Mouse (Mus musculus) kidney, embryonic 14.5 days (tissue): Measurements from ENCODE around the gene Smc2. TPM values are rescaled to one million over a fixed set of nuclear protein-coding genes. Genes with fewer than 3 reads are reported as not detected.
"Not testable (repeated sequence)": the region's sequence is repeated elsewhere in the genome, so short reads cannot be mapped to it uniquely, and the experiment has no call there.

Source experiments
- ATAC-seq: fragments of 200-750 bp; cut with Nextera tagmentation; 2 replicates; pipeline ENCODE4 v1.8.0; 2017; ENCODE audit warnings: moderate number of reproducible peaks, mild to moderate bottlenecking, moderate TSS enrichment, moderate library complexity; ENCODE audit not compliant: low FRiP score, low TSS enrichment
- H3K27ac ChIP-seq: fragments of 300-500 bp; sonication (generic); 2 replicates; pipeline ENCODE4 v1.5.1; 2014; ENCODE audit warnings: low read depth, mild to moderate bottlenecking, low read length, moderate library complexity, mixed read lengths
- H3K27me3 ChIP-seq: fragments of 300-500 bp; sonication (generic); 2 replicates; pipeline ENCODE4 v1.6.1; 2014; ENCODE audit warnings: mild to moderate bottlenecking, low read length; ENCODE audit not compliant: control insufficient read depth, insufficient read depth
- H3K36me3 ChIP-seq: fragments of 300-500 bp; sonication (generic); 2 replicates; pipeline ENCODE4 v1.6.1; 2014; ENCODE audit warnings: low read length, mixed read lengths; ENCODE audit not compliant: control insufficient read depth, insufficient read depth
- H3K4me1 ChIP-seq: fragments of 300-500 bp; sonication (generic); 2 replicates; pipeline ENCODE4 v1.6.1; 2014; ENCODE audit warnings: low read length, mixed read lengths; ENCODE audit not compliant: control insufficient read depth, insufficient read depth
- H3K4me2 ChIP-seq: fragments of 300-500 bp; sonication (generic); replicated peaks from 2 replicates; pipeline ENCODE4 v1.6.1; 2014; ENCODE audit warnings: low read depth, mild to moderate bottlenecking, low read length
- H3K4me3 ChIP-seq: fragments of 300-500 bp; sonication (generic); 2 replicates; pipeline ENCODE4 v1.5.1; 2014; ENCODE audit warnings: mild to moderate bottlenecking, low read length
- H3K9ac ChIP-seq: fragments of 300-500 bp; sonication (generic); 2 replicates; pipeline ENCODE4 v1.6.1; 2014; ENCODE audit warnings: low read depth, mild to moderate bottlenecking, low read length, moderate library complexity
- H3K9me3 ChIP-seq: fragments of 300-500 bp; sonication (generic); 2 replicates; pipeline ENCODE4 v1.6.1; 2016; ENCODE audit warnings: low read length; ENCODE audit not compliant: control insufficient read depth
- WGBS: fragments of 180-500 bp; shearing (Covaris S2); extraction: QIAGEN DNeasy Blood & Tissue Kit; methylation state at CpG from one replicate; pipeline ENCODE4 v1.1.7; 2014; 5-methylcytosine and 5-hydroxymethylcytosine counted together
- polyA plus RNA-seq: library from polyadenylated mRNA; unstranded; fragments of >200 nt; fragmentation: Nextera tagmentation; extraction: Ambion mirVana; gene quantifications from 2 replicates; pipeline ENCODE4 v1.2.1, GENCODE M21; 2014

Smc2 gene
- polyA plus RNA-seq, 1 experiment from 2014 or later: 236 TPM

GRCm38 (mm10) chr4:52473431-52473830 lies 34.4 kb downstream of the Smc2 start:
- WGBS: 61% methylated on average over 3 of the region's 3 CpGs
- no peaks in the 10 kb centered on the region for H3K4me1 ChIP-seq
- no peaks in the 10 kb centered on the region for H3K9me3 ChIP-seq
- peaks cover 65% of the 10 kb centered on the region for H3K36me3 ChIP-seq
- no peak overlapping the region for H3K27ac ChIP-seq
- no peak overlapping the region for H3K4me3 ChIP-seq
- no peak for ATAC-seq
- H3K27me3 ChIP-seq: no peaks in the 10 kb centered on the region
- no peak overlapping the region for H3K9ac ChIP-seq
- H3K4me2 ChIP-seq: no peak overlapping the region

DNA sequence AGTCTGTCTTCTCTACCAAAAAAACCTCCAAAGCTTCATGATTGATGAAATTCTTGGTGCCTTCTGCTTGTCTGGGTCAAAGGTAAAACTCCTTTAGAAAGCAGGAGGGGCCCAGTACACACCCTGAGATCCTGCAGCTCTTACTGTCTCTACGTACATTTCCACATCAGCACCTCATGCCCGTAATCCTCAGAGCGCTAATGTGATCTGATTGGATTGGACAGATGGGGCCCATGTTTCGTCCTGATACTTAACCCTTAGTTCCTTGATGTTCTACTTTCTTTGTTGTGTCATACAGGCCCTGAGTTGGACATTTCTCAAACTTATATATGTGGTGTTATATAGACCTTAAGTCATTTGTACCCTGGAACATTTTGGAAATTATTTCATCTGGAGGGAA lies 48.4 kb downstream of the Smc2 start:
- H3K27ac ChIP-seq: no peak overlapping the region
- no peak overlapping the region for H3K4me2 ChIP-seq
- 94% methylated on average over 4 of the region's 4 CpGs for WGBS
- no peak overlapping the region for H3K9ac ChIP-seq
- H3K27me3 ChIP-seq: no peaks in the 10 kb centered on the region
- H3K36me3 ChIP-seq: peaks cover 32% of the 10 kb centered on the region; the same call in 1 of the 2 replicates
- no peaks in the 10 kb centered on the region for H3K4me1 ChIP-seq
- H3K9me3 ChIP-seq: no peaks in the 10 kb centered on the region
- no peak for ATAC-seq
- no peak overlapping the region for H3K4me3 ChIP-seq

GRCm38 (mm10) chr4:52497144-52497543 lies 58.1 kb downstream of the Smc2 start, which contains the start of gene Vma21-ps:
Gene Vma21-ps, minus strand, starts transcription at chr4:52497244.
- not testable (repeated sequence) for H3K27me3 ChIP-seq, H3K4me3 ChIP-seq, H3K4me1 ChIP-seq, H3K9ac ChIP-seq, H3K9me3 ChIP-seq, H3K4me2 ChIP-seq, H3K27ac ChIP-seq, ATAC-seq, H3K36me3 ChIP-seq
- 99% methylated on average over 10 of the region's 10 CpGs for WGBS

DNA sequence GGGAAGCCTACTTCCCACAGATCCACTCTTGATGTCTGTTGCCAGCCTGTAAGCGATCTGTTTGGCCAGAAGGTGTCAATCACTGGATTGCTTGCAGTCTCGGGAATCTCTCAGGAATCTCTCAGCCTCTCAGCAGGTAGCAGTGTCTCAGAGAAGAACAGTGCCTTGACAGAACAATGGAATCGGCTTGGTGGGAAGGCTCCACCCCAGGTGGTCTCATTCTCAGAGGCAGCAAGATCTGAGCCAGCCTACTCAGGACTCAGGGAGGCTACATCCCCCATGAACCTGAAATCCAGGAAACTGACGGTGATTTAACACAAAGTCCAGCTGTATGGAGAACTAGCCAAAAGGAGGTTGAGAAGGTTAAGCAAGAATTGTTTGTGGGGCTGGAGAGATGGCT lies 78.5 kb downstream of the Smc2 start:
- Histone ChIP-seq H3K4me3 (no peak overlapping the region), H3K27me3 (no peaks in the 10 kb centered on the region), H3K9ac (no peak overlapping the region), H3K27ac (no peak overlapping the region), H3K4me2 (no peak overlapping the region), H3K36me3 (no peaks in the 10 kb centered on the region), H3K4me1 (no peaks in the 10 kb centered on the region), H3K9me3 (no peaks in the 10 kb centered on the region)
- WGBS: 16% methylated on average over 4 of the region's 4 CpGs
- ATAC-seq: no peak

DNA sequence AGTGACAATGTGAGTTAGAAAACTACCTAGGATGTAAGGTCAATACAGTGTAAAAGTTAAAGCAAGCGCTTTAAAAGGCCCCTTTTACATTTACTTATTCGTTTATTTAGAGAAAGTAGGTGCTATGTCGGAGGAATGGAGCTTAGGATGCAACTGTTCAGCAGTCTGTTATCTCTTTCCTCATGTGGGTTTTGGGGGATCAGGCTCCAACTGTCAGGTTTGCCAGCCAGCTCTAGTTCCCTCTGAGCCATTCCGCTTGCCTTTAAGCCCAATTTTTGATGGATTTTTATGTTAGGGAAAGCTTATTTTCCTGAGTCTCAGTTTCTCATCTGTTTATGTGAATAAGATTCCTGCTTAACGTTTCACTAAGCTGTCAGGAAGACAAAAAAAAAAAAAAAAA lies 80.3 kb downstream of the Smc2 start:
- H3K9me3 ChIP-seq: no peaks in the 10 kb centered on the region
- H3K4me3 ChIP-seq: no peak overlapping the region
- H3K27ac ChIP-seq: no peak overlapping the region
- no peak overlapping the region for H3K9ac ChIP-seq
- H3K4me1 ChIP-seq: no peaks in the 10 kb centered on the region
- H3K27me3 ChIP-seq: no peaks in the 10 kb centered on the region
- no peak for ATAC-seq
- no peak overlapping the region for H3K4me2 ChIP-seq
- no peaks in the 10 kb centered on the region for H3K36me3 ChIP-seq
- 86% methylated on average over 5 of the region's 5 CpGs for WGBS

GRCm38 (mm10) chr4:52526464-52526863 lies 87.4 kb downstream of the Smc2 start:
- Histone ChIP-seq H3K9me3 (no peaks in the 10 kb centered on the region), H3K4me2 (no peak overlapping the region), H3K36me3 (no peaks in the 10 kb centered on the region), H3K4me3 (no peak overlapping the region), H3K27ac (no peak overlapping the region), H3K9ac (no peak overlapping the region), H3K27me3 (no peaks in the 10 kb centered on the region), H3K4me1 (no peaks in the 10 kb centered on the region)
- no peak for ATAC-seq
- 61% methylated on average over 5 of the region's 5 CpGs for WGBS

DNA sequence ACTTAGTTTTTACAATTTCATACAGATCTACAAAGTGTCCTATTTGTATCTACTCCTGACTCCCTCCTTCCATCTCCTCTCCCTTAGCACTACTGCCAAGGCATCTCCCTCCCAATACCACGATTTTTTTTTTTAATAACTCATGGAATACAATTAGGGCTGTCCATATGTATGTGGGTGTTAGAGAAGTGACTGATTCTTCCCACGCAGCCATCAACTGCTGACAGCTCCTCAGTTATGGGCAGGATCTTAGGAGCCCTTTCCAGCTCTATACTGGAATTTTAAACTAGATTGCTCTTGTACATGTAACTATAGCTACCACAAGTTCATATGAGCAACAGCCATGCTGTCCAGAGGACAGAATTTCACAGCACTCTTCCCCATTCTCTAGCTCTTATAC lies 91.6 kb downstream of the Smc2 start:
- no peaks in the 10 kb centered on the region for H3K27me3 ChIP-seq
- WGBS: 84% methylated on average over 2 of the region's 2 CpGs
- H3K36me3 ChIP-seq: no peaks in the 10 kb centered on the region
- H3K9ac ChIP-seq: no peak overlapping the region
- H3K27ac ChIP-seq: no peak overlapping the region
- no peak overlapping the region for H3K4me3 ChIP-seq
- ATAC-seq: no peak
- no peak overlapping the region for H3K4me2 ChIP-seq
- H3K4me1 ChIP-seq: no peaks in the 10 kb centered on the region
- no peaks in the 10 kb centered on the region for H3K9me3 ChIP-seq

Other genes starting within 250 kb of the Smc2 start
- not detected in 2 replicates for gene Vma21-ps, start 58.0 kb downstream of the Smc2 start, polyA plus RNA-seq
- gene Toporsl, start 157.0 kb downstream of the Smc2 start, polyA plus RNA-seq: not detected in 2 replicates